Mouse (Mus musculus) CH12F3 (cell line): ENCODE measurements at regions not wholly inside any gene's neighbourhood (a gene's known extent, or its start where the extent isn't known, plus 50 kb on each side); places are given as distances from the start of the nearest gene placed in this dataset.
"Not testable (repeated sequence)": the region's sequence is repeated elsewhere in the genome, so short reads cannot be mapped to it uniquely, and the experiment has no call there.

Experiments
- in situ Hi-C: fragments of 300-500 bp; cut with MboI; formaldehyde crosslinking; loops from 2 replicates; pipeline ENCODE4 v1.14.3; 2020; ENCODE audit warnings: low sequenced_read_pairs

DNA sequence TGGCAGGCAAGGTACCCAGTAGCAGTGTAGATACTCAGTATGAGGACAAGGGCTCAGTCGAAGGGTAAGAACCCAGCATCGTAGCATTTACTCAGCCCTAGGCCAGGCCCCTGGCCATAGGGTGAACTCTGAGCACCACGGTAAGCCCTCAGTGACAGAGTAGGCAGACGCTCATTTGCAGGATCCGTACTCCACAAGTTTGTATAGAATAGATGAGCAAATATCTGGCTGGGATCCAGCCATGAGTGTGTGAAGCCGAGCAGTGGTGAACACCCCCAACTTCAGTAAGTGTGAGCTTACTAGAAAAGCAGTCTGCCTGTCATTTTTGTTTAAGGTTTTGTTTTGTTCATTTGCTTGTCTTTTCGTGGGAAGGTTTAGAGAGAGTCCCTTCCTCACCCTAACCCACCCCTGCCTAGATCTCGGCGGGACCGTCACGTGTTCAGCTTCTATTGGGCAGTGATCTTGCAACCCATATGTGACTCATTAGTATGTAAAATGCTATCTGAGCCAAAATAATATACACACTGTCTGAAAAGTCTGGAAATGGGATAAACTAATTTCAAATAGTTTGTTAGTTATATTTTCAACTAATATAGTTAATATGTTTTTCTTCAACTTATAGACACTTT is 76.3 kb downstream of the Gm5447 start:
- in situ Hi-C loops, result no loop called here

DNA sequence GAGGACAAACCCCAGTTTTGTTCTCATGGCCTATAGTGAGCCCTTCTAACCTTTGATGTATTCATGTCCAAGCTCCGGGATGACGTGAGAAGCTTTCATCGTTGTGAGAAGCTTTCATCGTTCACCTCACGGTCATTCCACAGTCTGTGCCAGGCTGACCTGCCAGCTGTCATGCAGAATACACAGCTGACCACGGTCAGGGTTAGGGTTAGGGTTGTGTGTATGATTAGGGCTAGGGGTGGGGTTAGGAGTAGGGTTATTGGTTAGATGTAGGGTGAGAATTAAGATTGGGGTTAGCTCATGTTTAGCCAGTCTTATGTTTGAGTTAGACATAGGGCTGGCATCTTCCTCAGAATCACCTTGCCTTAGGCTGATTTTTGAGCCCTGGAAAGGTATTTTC is 77.6 kb downstream of the Gm5447 start:
- in situ Hi-C loops, result not testable (repeated sequence)

DNA sequence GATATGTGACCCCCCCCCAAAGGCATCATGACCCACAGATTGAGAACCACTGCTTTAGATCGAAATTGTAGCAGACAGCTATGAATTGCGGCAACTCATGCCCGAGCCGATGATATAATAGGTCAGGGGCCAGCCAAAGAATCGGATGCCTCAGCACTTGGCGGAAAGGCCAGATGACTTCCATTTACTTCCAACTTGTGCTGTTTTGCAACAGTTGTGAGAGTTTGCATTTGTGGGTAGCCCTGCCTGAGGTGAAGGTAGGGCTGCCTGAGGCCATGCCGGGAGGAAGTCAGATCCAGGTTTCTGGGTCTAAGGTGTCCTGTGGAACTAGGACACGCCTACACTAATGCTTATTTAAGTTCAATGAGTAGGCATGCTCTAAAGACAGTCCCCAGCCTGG is 80.4 kb downstream of the Gm5447 start:
- in situ Hi-C loops, result no loop called here

DNA sequence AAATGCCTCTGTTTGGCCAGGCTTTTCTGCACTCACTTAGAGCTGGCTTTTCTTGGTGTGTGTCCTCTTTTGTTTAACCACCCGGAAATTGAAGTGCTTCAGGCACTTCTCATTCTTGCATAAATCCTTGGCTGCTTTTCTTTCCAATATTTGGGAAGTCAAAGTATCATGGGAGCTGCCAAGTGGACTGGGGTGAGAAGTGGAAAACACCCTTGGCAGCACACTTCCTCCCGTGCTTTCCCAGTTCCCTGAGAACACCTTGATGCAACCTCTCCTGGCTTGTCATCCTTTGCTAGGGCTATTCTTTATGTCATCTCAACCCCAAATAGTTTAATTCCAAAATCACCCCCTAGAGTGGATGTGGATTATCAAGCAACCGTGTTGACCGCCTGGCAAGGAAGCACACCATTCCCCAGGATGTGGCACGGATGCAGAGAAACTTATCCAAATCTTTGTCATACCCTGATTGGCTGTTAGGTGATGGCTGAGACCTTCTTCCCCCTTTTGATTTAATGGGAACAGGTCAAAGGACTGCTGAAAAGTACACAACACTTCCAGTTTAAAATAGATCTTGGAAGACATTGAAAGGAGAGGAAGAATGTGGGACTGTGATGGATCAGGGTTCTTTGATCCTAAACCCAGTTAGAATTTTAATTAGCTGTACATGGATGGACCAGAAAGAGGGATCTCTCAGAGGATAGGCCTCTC is 81.5 kb downstream of the Gm5447 start:
- in situ Hi-C loops, result no loop called here

DNA sequence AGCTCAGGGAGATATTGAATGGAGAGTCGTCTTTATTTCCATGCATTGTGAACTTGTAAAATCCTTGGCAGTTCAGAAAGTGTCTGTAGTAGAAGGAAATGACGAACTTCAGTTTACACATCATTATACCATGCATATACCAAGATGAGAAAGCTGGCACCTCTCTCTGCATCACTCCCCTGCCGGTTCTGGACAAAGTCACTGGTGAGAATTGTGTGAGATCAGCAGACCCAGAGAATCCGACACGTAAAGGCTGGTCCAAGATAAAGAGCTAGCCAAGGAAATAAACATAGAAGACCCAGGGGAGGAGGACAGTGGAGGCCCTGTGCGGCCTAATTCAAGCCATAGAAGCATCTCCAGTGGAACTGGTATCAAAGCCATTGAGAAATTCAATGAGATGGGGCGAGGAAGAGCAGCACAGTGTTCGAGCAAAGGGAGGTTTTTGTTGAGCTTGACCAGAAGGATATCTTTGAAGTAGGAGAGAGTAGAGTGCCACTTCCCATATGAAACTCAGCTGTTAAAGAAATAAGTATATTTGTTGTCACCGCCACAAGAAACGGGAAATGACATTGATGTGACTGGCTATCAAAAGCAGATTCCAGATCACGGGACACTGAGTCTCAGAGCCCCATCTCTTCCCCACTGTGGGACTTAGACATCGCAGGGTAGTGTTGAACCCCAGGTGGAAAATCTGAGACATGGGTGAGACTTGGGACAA is 82.3 kb downstream of the Gm5447 start:
- in situ Hi-C loops, result no loop called here

DNA sequence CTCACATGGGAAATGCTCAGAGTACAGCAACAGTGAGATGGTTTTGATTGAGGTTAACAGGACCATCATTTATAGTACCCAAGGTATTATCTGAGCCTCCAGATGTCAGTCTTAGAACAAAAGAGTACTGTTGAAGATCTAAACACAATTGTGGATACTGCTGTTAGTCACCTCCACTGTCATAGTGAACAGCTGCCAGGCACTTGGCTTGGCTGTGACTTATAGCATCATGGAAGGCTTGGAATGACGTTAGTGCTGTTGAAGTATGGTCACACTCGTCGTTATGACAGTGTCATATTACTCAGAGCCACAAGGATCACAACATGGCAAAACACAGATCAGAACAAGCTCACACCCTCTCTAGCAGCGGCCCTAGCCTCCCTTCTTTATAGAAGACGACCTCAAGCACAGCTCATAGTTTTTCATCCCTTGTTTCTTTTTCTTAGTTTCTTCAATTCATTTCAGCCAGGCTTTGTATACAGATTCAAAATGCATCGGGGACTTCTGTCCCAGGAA is 87.0 kb downstream of the Gm5447 start:
- in situ Hi-C loops, result no loop called here

DNA sequence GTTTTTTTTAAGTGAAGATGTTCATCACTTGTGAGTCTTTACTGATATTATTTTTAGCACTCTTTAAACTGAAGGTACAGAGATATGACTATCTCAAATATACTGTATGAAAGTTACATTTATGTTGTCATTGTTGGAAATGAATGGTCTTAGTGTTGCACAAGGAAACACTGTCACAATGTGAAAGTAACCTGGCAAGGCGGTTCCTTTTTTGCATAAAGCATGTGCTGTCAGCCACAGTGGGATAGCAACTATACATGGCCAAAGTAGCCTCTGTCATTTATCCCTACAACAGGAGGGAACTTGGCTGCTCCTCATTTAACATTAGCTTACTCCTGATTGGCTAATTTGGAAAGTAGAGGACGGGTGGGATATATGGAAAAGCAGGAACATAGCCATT is 94.3 kb downstream of the Gm5447 start:
- in situ Hi-C loops, result no loop called here

DNA sequence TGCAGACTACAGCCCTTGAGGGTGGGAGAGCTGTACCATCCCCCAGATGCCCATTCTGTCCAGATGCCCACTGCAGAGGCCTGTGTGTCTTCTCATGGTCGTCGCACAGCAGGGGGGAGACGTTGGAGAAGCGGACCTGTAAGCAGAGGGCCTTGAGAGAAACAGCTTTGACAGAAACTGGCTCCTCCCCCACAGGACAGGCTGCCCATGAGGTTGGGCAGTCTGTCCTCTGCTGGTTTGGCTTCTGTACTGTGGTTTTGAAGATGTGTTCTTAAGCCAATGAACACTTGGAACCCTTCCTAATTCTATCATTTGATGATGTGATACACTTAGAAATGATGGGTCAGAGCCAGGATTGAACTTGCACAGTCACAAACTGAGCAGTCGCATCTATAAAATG is 102.5 kb downstream of the Gm5447 start:
- in situ Hi-C loops, result loop anchor here (25.0 kb wide), 1 partner anchor 561 kb away; the partner anchor contains the start of gene Foxf2

DNA sequence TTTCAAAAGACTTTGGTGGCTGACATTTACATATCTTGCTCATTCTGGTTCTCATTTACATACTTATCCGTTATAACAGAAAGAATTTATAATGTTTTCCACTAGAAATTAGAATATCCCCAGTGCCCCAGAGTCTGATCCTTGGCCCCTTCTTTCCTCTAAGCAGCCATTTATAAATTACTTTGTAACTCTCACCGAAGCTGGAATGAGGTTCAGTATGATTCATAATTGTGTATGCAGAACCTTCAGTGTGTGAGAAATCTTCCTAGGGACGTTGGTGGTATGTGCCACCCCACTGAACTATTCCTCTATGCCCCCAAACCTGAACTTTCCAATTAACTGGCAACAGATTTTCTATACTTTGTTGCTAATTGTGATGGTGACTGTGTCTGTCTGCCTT is 104.7 kb downstream of the Gm5447 start:
- in situ Hi-C loops, result loop anchor here (25.0 kb wide), 1 partner anchor 559 kb away; the partner anchor contains the start of gene Foxf2

DNA sequence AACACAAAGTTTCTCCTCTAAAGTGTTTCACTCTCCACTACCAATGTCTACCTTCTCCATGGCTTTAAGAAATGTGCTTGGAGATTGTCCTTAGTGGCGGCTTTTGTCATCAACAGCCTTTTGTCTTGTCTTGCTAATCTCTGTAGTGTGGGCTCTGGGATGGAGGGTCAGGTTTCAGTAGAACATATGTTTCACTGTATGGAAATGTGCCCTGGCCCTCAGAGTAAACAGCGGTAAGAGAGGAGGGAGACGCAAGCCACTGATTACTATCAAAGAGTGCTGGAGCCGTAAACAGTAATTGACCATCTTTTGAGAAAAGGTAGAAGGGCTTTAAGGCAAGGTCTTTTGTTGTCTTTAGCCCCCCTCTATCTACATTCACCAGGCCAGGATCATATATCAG is 106.2 kb downstream of the Gm5447 start:
- in situ Hi-C loops, result loop anchor here (10.0 to 25.0 kb wide), 2 partner anchors 515 to 557 kb away; partner anchors contain the start of gene Foxf2

DNA sequence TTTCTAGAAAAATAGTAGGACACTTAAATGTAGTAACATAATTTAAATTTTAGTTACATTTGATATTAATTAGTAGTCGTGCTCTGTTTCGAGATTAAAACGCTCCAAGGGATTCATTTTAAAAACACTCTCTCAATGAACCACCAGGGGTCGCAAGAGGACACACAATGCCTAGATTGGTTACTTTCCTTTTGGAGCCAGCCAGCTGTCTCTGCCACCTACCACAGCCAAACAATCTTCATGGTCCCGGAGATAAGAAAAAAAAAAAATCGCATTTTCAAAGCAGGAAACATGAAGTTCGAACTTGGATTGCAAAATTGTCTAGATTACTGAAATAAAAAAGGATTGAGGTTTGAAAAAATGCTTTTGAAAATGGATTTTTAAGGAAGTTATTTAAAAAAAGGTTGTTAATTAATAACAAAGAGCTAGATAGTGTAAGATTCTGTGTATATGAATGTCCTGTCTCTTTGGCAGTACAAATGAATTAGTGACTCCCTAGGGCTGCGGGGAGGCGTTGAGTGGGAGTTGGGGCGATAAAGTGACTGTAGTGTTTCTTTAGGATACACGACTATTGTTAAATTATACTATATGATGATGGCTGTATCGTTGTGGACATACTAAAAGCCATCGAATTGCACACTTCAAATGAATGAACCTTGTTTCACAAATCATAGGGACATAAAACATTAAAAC is 108.6 kb downstream of the Gm5447 start:
- in situ Hi-C loops, result loop anchor here (10.0 to 25.0 kb wide), 2 partner anchors 518 to 555 kb away; partner anchors contain the start of gene Foxf2

DNA sequence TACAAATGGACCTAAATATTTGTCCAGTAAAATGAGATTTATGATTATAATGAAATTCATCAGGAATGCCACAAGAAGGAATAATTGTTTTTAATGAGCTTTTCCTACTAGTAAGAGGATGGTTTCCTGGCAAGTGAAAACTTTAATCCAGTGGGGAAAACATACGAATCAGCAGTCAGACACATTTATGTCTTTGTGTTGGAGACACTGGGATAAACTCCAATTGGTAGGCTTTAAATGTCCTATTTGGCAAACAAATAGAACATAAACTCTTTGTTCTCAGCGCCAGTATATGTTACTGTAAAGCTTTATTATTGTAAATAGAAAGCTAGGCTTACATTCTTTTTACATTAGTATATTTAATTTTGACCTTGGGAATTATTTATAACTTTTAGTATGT is 127.0 kb downstream of the Gm5447 start:
- in situ Hi-C loops, result no loop called here

DNA sequence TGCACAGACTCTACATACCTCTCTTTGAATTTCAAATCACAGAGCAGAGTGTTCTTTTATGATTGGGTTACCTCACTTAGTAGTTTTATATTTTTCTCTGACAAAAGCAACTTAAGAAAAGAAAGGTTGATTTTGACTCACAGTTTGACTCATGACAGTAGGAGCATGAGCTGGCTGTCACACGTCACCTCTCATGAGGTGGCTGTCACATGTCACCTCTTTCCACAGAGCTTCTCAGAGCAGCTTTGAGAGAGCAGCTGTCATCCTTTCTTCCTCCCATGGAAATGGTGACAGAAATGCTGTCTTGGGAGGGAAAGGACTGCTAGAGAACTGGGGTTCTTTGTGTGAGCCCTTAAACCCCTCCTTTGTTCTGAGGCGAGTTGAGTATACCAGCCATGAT is 133.4 kb downstream of the Gm5447 start:
- in situ Hi-C loops, result no loop called here

DNA sequence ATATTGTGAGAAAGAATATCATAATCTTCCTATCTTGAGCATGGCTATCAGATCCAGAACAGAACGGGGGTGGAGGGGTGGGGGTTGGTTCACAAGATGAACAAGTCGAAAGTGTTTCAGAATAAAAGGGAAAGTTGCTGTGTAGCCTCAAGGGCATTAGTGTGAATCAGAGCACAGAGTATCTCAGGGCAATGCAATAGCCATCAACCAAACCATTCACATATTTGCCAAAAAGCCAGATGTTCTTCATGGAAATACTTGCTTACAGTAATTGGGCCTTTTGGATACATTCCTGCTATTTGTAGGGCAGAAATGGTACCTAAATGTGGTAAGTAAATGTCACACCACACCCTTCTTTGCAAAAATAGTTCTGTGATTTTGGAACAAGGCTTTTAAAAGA is 135.2 kb downstream of the Gm5447 start:
- in situ Hi-C loops, result no loop called here

DNA sequence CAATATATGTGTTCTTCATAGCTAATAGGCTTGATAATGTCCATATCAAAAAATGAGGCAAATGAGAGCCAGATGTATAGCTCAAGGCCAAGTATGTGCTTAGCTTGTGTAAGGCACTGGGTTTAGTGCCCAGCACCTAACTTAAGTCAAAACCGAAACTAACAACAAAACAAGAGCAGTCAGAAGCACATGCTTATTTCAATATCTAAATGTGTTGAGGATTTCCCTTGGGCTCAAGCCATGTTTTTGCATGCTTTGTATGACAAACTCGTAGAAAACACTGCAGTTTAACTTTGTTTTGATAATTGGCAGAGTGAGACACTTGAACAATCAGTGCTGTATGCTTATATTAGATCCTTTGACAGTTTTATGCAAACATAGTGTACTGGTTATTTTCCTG is 148.7 kb downstream of the Gm5447 start:
- in situ Hi-C loops, result no loop called here

DNA sequence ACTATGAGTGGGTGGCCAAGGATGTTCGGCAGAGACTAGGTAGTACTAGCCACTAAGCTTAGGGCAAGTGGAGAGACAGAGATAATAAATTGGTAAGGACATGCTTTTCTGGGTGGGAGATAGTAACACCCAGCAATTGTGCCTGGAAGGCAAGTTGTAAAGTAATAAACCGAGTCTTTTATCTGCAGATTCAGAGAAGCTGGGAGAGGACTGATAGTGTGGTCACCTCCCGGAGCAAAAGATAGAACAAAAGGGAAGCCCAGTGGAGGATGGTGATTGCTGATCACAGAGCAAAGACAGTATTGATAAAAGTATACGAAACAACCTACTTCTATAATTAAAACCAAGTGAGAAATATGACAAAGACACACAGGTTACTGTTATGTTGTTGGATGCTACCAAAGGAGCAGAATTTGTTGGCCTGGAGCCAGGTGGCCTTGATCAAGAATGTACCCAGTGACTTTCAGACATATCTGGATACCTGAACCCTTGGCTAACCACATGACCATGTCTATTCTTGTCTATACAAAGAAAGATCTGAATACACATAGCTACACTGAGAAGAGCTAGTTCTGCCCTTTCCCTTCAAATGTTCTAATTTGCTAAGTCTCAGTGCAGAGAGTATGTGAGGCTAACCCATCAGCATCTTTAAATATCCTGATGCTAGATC is 150.7 kb downstream of the Gm5447 start:
- in situ Hi-C loops, result no loop called here

DNA sequence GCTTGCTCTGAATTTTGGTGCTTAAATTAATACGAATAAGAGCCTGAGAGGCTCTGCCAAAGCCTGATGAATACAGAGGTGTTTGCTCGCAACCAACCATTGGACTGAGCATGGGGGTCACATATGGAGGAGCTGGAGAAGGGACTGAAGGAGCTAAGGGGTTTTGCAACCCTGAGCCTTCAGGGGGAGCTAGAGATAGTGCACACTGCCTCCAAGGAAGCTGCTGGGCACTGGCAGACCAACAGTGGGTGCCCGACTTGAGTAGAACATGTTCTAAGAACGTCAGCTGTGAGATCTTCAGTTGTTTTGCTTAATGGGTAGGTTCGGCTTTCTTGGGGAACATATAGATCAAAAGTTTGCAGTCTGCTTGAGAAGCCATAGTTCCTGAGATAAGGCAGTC is 158.5 kb downstream of the Gm5447 start:
- in situ Hi-C loops, result no loop called here

DNA sequence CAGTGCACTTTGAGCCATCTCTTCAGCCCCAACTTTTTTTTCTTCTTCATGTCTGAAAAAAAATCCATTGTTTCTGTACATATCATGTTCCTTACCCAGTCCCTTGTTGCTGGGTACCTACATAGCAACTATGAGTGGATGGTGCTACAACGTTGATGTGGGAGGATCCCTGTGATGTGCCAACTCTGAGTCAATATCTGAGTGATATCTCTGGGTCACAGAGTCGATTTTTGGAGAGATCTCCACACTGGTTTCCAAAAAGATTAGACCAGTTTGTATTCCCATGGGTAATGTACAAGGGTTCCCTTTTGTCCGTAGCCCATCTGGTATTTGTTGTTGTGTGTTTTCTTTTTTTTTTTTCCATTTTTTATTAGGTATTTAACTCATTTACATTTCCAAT is 165.7 kb downstream of the Gm5447 start:
- in situ Hi-C loops, result no loop called here

DNA sequence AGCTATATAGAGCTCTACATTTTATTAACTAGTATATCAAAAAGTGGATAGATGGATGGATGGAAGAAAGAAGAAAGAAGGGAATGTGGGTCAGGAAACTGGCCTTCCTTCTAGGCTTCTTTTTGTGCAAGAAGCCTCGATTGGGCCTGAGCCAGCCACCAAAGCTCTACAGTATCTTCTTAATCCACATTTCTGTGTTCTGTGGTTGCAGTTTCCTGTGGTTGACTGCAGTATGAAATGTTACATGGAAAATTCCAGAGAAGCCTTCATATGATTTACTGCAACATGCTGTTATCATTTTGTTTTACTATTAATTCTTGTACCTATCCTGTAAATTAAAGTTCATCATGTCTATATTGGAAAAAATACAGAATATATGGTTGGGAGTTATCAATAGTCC is 173.3 kb downstream of the Gm5447 start:
- in situ Hi-C loops, result no loop called here

DNA sequence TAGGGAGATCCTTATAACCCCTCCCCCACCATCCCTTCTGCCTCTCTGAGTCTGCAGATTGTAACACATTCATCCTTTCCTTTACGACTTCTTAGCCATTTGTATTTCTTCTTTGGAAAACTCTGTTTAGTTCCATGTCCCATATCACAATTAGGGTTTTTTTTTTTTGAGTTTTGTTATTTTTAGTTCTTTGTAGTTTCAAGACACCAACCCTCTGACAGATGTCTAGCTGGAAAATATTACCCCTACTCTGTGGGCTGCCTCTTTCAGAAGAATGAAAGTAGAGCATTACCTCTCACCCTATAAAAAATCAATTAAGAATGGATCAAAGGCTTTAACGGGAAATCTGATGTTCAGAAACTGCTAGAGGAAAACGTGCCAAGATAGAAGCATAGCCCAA is 180.1 kb downstream of the Gm5447 start:
- in situ Hi-C loops, result no loop called here
